Mouse (Mus musculus) layer of hippocampus, adult 9-10 months (tissue): ENCODE measurements at regions not wholly inside any gene's neighbourhood (a gene's known extent, or its start where the extent isn't known, plus 50 kb on each side); places are given as distances from the start of the nearest gene placed in this dataset.

Experiments
- DNase-seq: peaks from one replicate; pipeline ENCODE4 v3.0.0; 2022; ENCODE audit warnings: low spot score

- DNase-seq: no peak
Measured at GRCm38 (mm10) chr2:162734286-162734685, 73.3 kb upstream of the Ptprt start.

GRCm38 (mm10) chr2:162720016-162720415 is 59.1 kb upstream of the Ptprt start:
- DNase-seq: no peak

- no peak for DNase-seq
Measured at GRCm38 (mm10) chr2:162718466-162718865, 57.5 kb upstream of the Ptprt start.

- no peak for DNase-seq
Measured at GRCm38 (mm10) chr2:162714976-162715375, 54.0 kb upstream of the Ptprt start.

- DNase-seq: no peak
Measured at GRCm38 (mm10) chr2:162712972-162713371, 52.0 kb upstream of the Ptprt start.

GRCm38 (mm10) chr2:162712394-162712793 is 51.4 kb upstream of the Ptprt start:
- DNase-seq: no peak
